Mouse (Mus musculus) E14TG2a.4 (cell line): ENCODE data around the gene Pianp.
A peak's percentile ranks its signal among the peaks of the same experiment; 100 is the strongest.

Experiments
- H3K27me3 ChIP-seq: 2 replicates; pipeline ENCODE4 v1.6.1; 2014; ENCODE audit warnings: low read length, control low read depth; ENCODE audit not compliant: insufficient read depth
- H3K36me3 ChIP-seq: 2 replicates; pipeline ENCODE4 v1.6.1; 2014; ENCODE audit warnings: low read length, control low read depth; ENCODE audit not compliant: insufficient read depth
- H3K4me1 ChIP-seq: replicated peaks from 2 replicates; pipeline ENCODE4 v1.6.1; 2014; ENCODE audit warnings: low read depth, low read length, control low read depth
- H3K4me3 ChIP-seq: replicated peaks from 2 replicates; pipeline ENCODE4 v1.5.1; 2014; ENCODE audit warnings: mild to moderate bottlenecking, low read length
- H3K9me3 ChIP-seq: 2 replicates; pipeline ENCODE4 v1.6.1; 2014; ENCODE audit warnings: low read length, control low read depth
- CTCF ChIP-seq: conservative IDR thresholded peaks from 2 replicates; pipeline ENCODE4 v1.5.1; 2014; ENCODE audit warnings: low read length
- NANOG ChIP-seq: IDR thresholded peaks from 2 replicates; pipeline ENCODE4 v1.6.1; 2014; ENCODE audit warnings: borderline replicate concordance, low read length, mixed read lengths
- POU5F1 ChIP-seq: IDR thresholded peaks from 2 replicates; pipeline ENCODE4 v1.6.1; 2014; ENCODE audit warnings: low read length, borderline replicate concordance

Gene Pianp

GRCm38 (mm10) chr6:124965747-124966146 is 30.7 kb upstream of the Pianp start:
- Histone ChIP-seq H3K4me1 (peaks cover 47% of the 10 kb centered on the region), H3K9me3 (peaks cover 10% of the 10 kb centered on the region; the same call in 1 of the 2 replicates), H3K27me3 (no peaks in the 10 kb centered on the region), H3K36me3 (peaks cover 49% of the 10 kb centered on the region), H3K4me3 (peak overlapping the region; percentile 92)
- TF ChIP-seq POU5F1 (no peak), NANOG (no peak), CTCF (no peak)

- Histone ChIP-seq H3K9me3 (peaks cover 17% of the 10 kb centered on the region), H3K4me1 (peaks cover 39% of the 10 kb centered on the region), H3K4me3 (peak overlapping the region; percentile 92), H3K27me3 (no peaks in the 10 kb centered on the region), H3K36me3 (peaks cover 41% of the 10 kb centered on the region)
- TF ChIP-seq CTCF (peak; percentile 57), POU5F1 (no peak)
These were observed 29.9 kb upstream of the Pianp start for GRCm38 (mm10) chr6:124966466-124967118.

- Histone ChIP-seq H3K4me1 (peaks cover 33% of the 10 kb centered on the region), H3K36me3 (peaks cover 29% of the 10 kb centered on the region), H3K4me3 (no peak overlapping the region), H3K9me3 (peaks cover 28% of the 10 kb centered on the region), H3K27me3 (no peaks in the 10 kb centered on the region)
- TF ChIP-seq POU5F1, result no peak
- TF ChIP-seq CTCF, result peak; percentile 69
- no peak for TF ChIP-seq NANOG
These were observed 28.7 kb upstream of the Pianp start for GRCm38 (mm10) chr6:124967766-124968165.

- H3K36me3 ChIP-seq, result no peaks in the 10 kb centered on the region
- TF ChIP-seq CTCF, result no peak
- peaks cover 42% of the 10 kb centered on the region for H3K4me1 ChIP-seq
- peaks cover 16% of the 10 kb centered on the region for H3K9me3 ChIP-seq
- H3K4me3 ChIP-seq, result no peak overlapping the region
- H3K27me3 ChIP-seq, result peaks cover 38% of the 10 kb centered on the region
These were observed 4.3 kb upstream of the Pianp start for GRCm38 (mm10) chr6:124992241-124992640.

- peaks cover 49% of the 10 kb centered on the region for H3K27me3 ChIP-seq
- peaks cover 54% of the 10 kb centered on the region for H3K4me1 ChIP-seq
- H3K4me3 ChIP-seq, result no peak overlapping the region
- no peaks in the 10 kb centered on the region for H3K36me3 ChIP-seq
- H3K9me3 ChIP-seq, result peaks cover 16% of the 10 kb centered on the region
- TF ChIP-seq POU5F1 (no peak), CTCF (no peak), NANOG (no peak)
These were observed 3.1 kb upstream of the Pianp start for GRCm38 (mm10) chr6:124993365-124993764.

GRCm38 (mm10) chr6:124993876-124994275 is 2.6 kb upstream of the Pianp start:
- Histone ChIP-seq H3K4me3 (no peak overlapping the region), H3K9me3 (peaks cover 16% of the 10 kb centered on the region)
- TF ChIP-seq CTCF, result no peak; the same call in 1 of the 2 replicates
- no peak for TF ChIP-seq NANOG
- no peak for TF ChIP-seq POU5F1

GRCm38 (mm10) chr6:124995246-124995645 is 1.2 kb upstream of the Pianp start:
- Histone ChIP-seq H3K4me3 (no peak overlapping the region), H3K36me3 (no peaks in the 10 kb centered on the region), H3K9me3 (peaks cover 8% of the 10 kb centered on the region), H3K4me1 (peaks cover 72% of the 10 kb centered on the region), H3K27me3 (peaks cover 60% of the 10 kb centered on the region)
- TF ChIP-seq CTCF (no peak), POU5F1 (no peak), NANOG (no peak)

More at GRCm38 (mm10) chr6:124993876-124994275, 2.6 kb upstream of the Pianp start:
- H3K36me3 ChIP-seq, result no peaks in the 10 kb centered on the region
- peaks cover 55% of the 10 kb centered on the region for H3K27me3 ChIP-seq
- peaks cover 59% of the 10 kb centered on the region for H3K4me1 ChIP-seq

GRCm38 (mm10) chr6:124995831-124996403 is 577 bp upstream of the Pianp start:
- no peak for TF ChIP-seq CTCF
- TF ChIP-seq POU5F1, result no peak
- TF ChIP-seq NANOG, result no peak

GRCm38 (mm10) chr6:124998066-124998465 is 1.6 kb downstream of the Pianp start:
- H3K4me1 ChIP-seq, result peaks cover 82% of the 10 kb centered on the region
- no peak for TF ChIP-seq POU5F1
- peaks cover 27% of the 10 kb centered on the region for H3K36me3 ChIP-seq
- H3K27me3 ChIP-seq, result peaks cover 65% of the 10 kb centered on the region
- H3K9me3 ChIP-seq, result no peaks in the 10 kb centered on the region
- peak overlapping the region; percentile 84 for H3K4me3 ChIP-seq

More at GRCm38 (mm10) chr6:124995831-124996403, 577 bp upstream of the Pianp start:
- Histone ChIP-seq H3K36me3 (peaks cover 6% of the 10 kb centered on the region; the same call in 1 of the 2 replicates), H3K27me3 (peaks cover 60% of the 10 kb centered on the region), H3K4me1 (peaks cover 79% of the 10 kb centered on the region), H3K4me3 (peak overlapping the region; percentile 84; the same call in 1 of the 2 replicates), H3K9me3 (0 out of 2 replicates have a peak, but pooled peaks cover 2% of the 10 kb centered on the region)
